Mouse (Mus musculus): ENCODE results near the gene Ccdc28b.

Gene Ccdc28b

DNA sequence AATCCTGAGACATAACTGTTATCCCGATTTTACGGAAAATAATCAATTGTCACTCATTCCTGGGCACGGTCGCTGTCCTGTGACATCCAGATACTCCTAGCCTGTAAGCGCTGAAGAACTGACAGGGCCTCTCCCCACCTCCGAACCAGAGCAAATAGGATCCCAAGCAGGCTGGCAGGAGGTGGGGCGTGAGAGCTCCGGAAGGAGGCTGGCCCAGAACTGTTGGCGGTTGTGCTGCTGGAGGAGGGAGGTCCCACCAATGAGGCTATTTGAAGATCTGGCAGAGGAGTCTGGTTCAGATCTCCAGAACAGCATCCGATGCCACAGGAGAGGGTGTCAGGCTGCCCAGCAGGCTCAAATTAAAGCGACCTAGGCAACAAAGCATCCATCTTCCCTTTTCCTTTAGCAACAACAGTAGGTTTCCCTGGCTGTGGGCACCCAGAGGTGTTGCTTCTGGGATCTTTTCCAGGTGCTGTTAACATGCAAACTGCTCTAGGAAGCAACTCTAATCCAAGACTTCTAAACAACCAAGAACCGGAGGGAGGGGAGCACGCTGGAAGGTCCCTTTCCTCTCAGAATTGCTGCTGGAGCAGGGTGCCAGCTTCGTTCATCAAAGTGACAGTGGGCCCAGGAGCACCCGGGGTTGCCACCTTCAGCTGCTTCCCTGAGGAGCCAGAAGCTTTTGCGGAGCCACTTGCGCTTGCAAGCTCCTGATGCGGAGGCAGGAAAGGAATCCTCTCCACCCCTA, 708 bp upstream of the Ccdc28b start:
- peak; percentile 66 to 84 for DNase-seq (ENCODE audit: low spot score in 2 of 2)

DNA sequence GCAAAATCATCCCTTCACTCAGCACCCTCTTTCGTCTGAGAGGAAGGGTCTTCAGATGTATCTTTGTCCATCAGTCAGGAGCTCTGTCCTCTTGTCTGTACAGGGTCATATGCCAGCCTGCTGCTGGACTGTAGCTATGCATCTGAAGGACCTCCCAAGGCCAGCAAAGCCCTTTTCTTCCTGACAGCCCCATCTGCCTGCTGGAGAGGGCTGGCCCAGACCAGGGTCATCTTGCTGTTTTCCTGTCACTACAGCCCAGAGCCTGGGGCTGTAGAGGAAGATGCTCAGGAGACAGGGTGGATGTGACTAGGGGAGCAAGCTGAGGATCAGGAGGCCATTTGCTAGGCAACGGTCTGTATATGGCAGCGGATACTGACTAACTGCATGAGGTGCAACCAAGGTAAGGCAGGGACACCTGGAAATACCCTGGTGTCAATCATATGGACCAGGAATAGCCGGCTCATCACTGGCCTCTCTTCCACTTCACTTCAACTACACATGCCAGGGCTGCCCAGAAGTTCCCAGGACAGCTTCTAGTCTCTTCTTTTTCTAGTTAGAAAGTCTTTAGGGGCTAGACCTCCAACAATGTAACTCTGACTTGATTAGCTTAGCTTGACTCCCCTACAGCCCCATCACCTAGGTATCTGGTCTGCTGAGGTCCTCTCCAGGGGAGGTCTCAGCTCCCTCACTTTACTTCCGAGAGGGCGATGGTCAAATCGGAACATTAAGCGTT, 778 bp downstream of the Ccdc28b start:
- DNase-seq (ENCODE audit: low spot score in 2 of 2) = no peak

DNA sequence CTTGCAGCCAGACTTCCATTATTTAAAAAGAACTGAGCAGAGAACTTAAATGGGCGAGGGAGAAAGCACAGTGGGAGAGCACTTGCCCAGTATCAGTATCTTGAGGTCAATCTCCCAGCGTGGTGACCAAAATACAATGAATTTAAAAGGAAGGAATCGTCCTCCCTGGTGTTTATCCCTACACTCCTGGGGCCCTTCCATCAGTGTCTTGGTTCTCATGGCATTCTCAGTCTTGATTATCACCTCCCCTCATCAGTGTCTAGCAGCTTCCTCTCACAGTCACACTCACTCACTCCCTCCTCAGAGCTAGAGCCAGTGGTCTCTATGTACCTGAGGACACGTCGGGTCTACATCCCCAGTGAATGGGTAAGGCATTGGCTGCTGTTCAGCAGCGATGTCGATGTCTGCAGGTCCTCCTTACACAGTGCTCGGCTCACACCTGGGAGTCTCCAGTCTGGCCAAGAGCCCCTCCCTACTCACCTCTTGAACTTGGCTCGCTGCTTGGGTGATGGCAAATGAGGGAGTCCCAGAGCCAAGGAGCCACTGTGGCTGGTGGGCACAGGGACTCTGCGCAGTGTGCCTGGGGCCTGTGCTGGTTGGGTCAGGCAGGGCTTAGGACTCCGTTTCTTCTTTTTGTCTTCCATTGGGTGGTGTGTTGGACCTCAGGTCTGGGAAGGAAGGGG, 1.5 kb downstream of the Ccdc28b start:
- no peak for DNase-seq (ENCODE audit: low spot score in 2 of 2)

DNA sequence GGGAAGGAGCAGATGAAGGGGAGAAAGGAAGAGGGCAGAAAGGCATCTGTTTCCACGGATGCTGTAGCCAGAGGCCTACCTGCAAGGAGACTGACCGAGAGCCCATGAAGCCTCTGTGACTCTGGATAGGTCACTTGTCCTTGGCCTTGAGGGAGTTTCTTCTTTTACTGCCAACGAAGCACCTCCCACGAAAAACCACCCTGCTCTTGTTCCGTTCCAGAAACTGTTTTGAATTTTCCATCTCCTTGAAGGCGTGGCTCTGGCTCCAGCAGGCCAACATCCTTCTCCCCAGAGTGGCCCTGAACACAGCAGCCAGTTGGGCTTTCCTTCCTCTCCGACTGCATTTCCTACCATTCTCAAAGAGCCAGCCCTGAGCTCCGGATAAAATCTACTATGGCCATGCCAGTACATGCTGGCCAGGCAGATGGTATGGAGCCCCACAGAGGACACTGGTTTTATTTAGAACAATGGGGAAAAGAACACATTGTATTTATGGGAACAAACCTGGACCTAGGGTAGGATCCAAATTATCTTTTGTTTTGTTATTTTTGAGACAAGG, 2.4 kb downstream of the Ccdc28b start:
- DNase-seq (ENCODE audit: low spot score in 2 of 2) = peak in 1 of 2 experiments; percentile 43

DNA sequence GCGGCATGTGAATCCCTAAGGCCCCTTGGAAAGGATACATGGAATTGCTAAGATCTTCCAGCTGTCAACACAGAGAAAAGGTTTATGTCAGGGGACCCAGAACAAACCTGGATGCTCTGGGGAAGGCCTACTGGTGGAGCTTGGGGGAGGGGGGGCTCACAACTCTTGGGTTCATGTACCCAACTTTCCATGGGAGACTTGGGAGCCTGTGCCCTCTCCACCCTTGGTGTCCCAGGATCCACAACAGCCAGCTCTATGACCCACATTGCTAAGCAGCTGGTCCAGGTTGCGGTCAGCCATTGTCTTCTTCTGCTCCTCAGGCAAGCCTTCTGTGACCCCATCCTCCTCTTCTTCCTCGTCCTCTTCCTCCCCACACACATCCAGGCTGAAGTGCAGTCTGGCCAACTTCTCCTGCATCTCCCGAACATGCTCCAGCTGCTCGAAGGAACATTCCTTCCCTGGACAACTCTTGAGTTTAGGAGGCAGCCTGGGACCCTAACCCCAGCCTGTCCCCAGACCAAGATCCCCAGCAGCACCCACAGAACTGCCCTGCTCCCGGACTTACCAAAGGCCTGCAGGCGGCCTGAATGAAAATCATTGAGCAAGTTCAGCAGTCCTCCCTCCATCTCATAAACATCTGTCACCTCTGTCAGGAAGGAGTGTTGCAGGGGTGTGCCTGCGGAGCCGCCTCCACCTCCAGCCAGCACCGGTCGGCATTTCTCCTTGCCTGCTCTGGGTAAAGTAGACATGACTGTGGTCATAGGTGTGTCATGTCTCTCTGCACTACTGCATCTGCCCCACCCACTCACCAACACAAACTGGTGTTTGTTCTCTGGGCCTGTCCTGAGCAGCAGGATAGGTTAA, 3.1 kb downstream of the Ccdc28b start:
- no peak for DNase-seq (ENCODE audit: low spot score in 2 of 2)

DNA sequence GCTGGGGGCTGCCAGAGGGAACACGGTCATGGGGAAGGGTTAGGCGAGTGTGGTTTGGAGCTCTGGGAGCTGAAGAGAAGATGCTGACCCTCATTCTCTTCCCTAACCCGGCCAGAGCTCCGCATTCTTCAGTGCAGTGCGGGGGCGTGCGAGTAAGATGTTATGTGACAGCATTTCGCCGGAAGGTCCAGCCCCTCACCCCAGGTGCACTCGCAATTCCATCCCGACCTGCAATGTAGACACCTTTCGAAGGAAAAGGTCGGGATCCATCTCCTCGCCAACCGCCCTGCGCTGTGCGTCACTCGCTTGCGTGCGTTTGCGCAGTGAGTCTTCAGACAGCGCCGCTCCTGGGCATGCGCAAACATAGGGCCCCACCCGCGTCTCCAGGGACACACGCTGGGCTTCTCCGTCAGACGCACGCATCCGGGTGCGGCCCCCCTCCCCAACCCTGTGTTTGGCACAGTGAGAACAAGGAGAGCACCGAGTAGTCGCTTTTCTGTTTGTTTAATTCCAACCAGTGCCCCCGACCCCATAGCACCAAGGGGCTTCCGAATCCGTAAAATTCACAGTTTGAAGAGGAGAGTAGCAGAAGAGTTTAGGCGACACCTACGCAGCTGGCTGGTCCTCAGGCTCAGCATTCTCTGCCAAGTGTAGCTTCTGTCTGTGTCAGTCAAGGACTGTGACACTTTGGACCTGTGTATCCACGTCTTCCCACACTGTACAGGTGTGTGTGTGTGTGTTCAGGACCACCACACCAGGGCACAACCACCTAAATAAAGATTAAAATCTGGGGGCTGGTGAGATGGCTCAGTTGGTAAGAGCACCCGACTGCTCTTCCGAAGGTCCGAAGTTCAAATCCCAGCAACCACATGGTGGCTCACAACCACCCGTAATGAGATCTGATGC, 4.7 kb downstream of the Ccdc28b start, which contains the start of gene Iqcc:
TSS of gene Iqcc (minus strand) at position 314 of the 906 bp plus-strand sequence.
- DNase-seq (ENCODE audit: low spot score in 2 of 2) = peak; percentile 87 to 96

DNA sequence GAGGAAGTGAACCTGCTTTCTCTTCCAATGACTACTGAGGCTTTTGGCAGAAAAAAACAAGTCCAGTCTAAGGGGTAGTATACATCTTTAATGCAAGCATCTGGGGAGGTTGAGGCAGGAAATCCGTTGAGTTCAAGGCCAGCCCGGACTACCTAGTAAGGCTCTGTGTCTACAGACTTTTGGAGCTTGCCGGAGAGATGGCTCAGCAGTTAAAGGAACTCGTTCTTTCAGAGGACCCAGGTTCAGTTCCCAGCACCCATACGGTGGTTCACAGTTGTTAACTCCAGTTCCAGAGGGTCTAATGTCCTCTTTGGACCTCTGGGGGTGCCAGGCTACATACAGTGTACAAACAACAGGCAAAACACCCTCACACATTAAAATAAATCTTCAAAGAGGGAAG, 5.7 kb downstream of the Ccdc28b start:
- DNase-seq (ENCODE audit: low spot score in 2 of 2) = no peak

DNA sequence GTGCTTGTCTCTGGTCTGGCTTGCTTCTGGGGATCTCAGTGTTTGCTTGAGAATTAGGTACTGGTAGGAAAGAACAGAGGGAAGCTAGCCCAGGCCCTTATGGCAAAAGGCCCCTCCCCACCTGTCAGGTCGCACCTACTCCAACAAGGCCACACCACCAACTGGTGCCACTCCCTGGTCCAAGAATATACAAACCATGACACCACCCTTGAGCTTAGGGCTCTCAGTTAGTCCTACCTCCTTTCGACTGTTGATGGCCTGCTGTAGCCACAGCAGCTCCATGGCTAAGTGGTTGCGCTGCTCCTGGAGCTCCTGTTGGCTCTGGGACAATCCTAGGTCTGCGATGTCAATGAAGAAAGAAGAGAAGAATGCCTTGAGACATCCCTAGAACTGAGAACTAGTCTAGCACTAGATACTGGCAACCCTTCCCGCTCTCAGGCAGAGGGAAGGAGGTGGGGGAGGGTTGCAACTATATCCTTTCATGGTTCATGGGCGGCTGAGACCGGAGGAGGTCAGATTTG, 6.6 kb downstream of the Ccdc28b start:
- no peak for DNase-seq (ENCODE audit: low spot score in 2 of 2)

DNA sequence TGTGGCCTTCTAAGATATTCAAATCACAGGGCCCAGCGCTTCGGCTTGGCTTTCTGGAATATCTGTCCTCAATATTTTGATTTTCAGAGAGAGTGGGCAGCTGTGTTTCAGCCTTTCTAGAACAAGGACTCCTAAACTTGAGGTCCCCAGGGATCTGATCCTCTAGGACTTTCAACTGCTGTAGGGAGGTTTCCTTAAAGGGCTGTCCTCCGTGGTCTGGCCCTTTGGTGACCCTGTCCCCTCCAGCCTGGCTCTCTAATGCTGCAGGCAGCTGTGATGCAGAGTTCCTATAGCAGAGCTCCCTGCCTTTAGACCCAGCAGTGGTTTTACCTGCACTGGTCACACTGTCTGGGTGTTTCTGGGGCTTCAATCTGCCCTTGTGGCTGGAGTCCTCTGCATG, 7.1 kb downstream of the Ccdc28b start:
- no peak for DNase-seq (ENCODE audit: low spot score in 2 of 2)

DNA sequence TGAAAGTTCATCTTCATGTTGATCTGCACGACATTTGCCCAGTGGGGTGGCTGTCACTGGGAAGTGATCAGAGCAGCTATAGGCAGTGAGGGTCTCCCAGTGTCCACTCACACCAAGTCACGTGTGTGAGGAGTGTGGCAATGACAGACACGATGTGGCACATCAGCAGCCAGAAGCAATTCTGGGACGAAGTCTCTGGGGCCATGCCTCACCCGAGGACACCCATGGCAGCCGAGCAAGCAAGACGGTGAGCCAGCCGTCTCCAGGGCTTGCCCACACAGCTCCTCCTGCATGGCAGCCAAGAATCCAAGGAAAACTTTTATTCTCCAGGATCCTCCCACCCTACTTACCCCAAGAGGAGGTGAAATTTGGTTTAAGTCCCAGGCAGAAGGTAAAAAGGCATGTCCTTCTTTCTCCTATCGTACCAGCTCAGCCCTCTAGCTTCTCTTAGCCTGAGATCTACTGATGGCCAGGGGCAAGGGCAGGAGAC, 7.9 kb downstream of the Ccdc28b start:
- DNase-seq (ENCODE audit: low spot score in 2 of 2) = no peak

DNA sequence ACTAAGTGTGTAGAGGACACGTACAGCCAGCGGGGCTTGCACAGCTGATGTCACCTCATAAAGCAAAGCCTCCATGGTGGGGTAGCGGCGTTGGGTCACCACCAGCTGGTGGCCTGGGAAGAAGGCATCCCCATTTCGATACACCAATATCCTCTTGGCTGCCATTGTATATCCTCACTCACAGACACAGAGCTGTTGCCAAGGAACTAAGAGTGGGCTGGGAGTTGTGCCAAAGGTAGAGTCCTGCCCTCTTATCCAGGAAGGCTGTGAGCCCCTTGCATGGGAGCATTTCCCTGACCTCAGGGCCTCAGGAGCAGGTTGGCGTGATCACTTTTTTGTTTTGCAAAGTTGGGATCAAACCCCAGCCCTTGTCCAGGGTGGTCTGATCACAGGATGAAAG, 9.7 kb downstream of the Ccdc28b start, which contains the start of gene Dcdc2b:
TSS of gene Dcdc2b (minus strand) at position 165 of the 400 bp plus-strand sequence.
- no peak for DNase-seq (ENCODE audit: low spot score in 2 of 2)

DNA sequence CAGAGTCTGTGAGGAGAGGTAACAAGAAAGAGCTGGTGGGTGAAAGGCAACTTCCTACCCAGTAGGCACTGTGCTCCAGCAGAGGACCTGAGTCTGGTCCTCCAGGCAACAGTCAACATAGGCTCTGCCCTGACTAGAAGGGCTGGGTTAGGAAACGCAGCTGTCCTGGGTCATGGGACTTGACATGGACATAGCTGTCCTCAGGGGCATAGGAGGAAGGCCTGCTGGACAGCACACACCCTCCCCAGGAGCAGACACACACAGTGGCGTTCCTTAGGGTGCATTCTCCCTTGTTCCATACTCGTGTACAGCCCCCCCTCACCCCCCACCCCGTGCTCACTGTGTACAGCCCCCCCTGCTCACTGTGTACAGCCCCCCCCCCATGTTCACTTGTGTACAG, 13.3 kb downstream of the Ccdc28b start:
- DNase-seq (ENCODE audit: low spot score in 2 of 2) = no peak

DNA sequence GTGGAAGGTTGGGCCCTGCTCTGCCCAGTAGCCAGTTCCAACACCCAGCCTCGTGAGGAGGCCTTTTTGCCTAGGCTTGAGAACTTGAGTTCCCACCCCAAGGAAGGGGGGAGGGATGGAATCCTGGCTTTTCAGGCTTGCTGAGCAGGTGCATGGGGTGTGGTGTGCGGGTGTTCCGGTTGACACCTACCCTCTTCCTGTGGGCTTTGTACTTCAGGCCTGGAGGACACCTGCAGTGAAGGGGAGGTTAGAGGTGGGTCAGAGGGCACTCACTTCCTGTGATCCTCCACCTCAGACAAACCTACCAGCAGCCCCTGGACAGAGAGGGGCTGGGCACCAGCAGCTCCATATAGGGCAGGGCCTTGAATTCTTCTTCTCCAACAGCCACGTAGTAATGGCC, 13.7 kb downstream of the Ccdc28b start:
- DNase-seq (ENCODE audit: low spot score in 2 of 2) = no peak

DNA sequence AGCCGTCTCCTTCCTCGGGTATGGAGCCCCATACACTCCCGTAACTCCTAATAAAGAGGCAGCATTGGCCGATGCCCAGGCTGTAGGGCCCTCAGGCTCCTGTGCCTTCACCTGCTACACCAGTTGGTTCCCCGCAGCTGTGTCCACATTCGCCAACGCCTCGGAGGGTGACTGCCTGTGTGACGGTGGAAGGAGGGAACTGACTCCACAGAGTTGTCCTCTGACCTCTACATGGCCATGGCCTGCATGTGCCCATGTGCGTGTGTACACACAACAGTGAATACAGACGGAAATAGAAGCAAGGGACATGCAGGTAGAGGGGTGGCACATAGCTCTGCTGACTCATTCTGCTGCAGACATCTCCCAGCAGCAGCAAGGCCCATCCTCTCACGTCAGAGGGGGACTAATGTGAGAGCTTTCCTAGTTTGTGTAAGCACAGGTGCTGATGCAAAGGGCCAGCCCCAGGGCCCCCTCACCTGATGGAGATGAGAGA, 14.6 kb downstream of the Ccdc28b start:
- DNase-seq (ENCODE audit: low spot score in 2 of 2) = no peak

DNA sequence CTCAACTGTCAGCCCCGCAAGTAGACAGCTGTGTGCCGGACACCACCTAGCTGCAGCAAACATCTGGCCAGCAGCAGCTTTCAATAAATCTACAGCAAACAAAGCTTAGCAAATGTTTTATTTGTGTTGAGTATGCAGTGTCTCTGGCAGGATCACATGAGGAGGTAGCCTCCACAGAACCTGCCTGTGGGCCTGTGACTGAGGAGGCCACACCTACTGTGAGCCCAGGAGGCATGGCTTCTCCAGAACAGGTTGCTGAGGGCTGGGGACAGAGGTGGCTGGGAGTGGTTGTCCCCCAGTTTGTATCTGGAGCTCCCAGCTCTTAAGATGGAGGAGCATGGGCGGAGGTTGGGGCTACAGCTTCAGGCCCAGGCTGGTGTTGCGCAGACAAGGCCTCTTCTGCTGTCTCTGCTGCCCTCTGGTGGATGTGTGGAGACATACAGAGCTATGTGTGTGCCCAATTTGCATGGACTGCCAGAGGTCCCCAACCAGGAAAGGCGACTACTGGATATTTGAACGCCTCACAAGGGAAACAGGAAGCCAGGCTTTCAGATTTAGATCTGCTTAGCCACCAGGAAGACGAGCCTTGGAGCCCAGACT, 15.2 kb downstream of the Ccdc28b start:
- peak; percentile 67 to 76 for DNase-seq (ENCODE audit: low spot score in 2 of 2)

DNA sequence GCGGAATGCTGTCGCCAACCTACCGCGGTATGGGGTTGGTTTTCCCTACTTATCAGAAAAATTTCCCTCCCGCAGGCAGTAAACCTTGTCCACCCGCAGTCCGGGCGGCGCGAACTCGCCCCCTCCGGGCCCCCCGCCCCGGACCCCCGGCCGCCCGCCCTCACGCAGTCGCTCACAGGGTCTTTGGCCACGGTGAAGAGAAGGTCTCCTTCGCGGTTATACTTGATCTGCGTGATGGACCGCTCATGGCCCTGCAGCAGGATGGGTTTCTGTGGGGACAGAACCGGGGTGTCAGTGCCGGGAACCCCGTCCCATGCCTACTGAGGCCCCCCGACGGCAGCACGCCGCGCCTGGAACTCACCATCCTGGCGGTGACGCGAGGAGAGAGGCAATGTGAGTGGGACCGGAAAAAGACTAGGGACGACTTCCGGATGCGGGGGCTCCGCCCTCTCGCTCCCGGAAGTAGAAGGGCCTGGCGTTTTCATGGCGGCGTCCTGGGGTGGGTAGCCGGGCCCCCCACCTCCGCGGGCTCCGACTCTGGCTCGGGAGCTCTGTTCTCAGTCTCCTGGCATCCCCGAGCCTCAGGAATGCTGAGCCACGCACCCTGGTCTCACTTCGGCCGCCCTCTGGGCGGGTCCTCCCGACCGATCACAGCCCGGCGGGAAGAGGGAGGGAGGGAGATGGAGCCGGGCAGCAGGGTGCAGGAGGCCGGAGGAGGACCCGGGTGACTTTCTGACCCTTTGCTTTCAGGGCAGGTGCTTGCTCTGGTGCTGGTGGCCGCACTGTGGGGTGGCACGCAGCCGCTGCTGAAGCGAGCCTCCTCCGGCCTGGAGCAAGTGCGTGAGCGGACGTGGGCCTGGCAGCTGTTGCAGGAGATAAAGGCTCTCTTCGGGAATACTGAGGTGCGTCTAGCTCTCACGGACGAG, 23.3 kb downstream of the Ccdc28b start, which contains the start of the genes Eif3i and Tmem234:
TSS of gene Eif3i (minus strand) at position 416 of the 926 bp plus-strand sequence.
TSS of gene Tmem234 (plus strand) at position 436 of the 926 bp plus-strand sequence.
- DNase-seq (ENCODE audit: low spot score in 2 of 2) = peak; percentile 72 to 86

DNA sequence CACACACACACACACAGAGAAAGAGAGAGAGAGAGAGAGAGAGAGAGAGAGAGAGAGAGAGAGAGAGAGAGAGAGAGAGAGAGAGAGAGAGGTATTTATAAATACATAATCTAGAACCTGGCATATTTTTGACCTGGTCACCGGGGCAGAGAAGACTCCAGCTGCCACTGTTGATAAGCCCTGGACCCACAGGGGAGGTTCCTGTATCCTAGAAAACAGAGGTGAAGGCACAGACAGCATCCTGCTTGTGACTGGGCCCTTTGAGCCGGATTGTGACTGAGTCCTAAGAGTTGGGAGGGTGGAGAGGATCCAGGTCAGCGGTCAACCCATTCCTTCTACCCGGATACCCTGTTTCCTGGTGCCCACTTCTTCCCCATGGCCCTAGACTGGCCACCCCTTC, 34.9 kb downstream of the Ccdc28b start:
- no peak for DNase-seq (ENCODE audit: low spot score in 2 of 2)

DNA sequence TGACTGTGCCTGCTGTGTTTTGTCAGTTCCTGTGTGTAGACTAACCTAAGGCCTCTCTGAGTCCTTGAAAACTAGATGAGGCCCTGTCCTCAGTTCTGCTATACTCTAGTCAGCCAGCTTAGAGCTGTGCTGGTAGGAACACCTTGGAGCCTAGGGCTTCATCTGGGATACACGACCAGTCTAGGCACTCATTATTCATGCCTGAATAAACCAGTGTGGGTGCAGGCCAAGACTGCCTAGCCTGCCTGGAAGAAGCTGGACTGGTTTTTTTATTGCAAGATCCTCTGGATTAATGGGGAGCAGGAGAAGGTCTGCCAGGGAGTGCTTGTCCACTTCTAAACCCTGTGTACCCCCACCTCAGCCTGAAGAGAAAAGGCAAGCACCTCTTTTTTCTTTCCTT, 36.8 kb downstream of the Ccdc28b start:
- DNase-seq (ENCODE audit: low spot score in 2 of 2) = no peak

All from urinary bladder, postnatal 36 days (tissue).